Mouse (Mus musculus): ENCODE measurements around the gene Osbpl9.

GRCm38 (mm10) chr4:109128971-109129370, 73.1 kb downstream of the Osbpl9 start:
- TF ChIP-seq GATA1 (IDR thresholded peaks at IDR 0.05; ENCODE audit: borderline replicate concordance, low read length) (no peak), FLI1 (IDR thresholded peaks at IDR 0.05; ENCODE audit: low read length) (no peak)

All from megakaryocyte, embryonic 14.5 days (primary cell).